Comparison of ENCODE assay signal across 13 mouse cellular contexts in the genomic region with DNA sequence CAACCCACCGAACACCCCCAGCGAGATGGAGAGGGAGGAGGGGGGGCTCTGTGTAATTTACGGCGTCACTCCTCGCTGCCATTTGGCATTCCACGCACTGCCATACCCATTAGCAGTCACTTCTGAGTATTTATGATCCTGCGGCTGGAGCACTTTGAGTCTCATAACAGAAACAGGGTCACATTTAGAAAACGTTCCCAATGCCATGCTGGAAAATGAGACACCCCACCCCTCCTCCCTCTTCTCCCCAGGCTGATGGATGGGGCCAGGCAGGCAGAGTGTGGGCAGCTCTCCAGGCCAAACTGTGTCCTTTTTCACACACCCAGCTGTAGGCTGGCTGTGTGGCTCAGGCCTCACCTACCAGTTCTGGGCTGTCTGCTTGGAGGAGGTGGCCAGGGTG. TPM values are rescaled to one million over a fixed set of nuclear protein-coding genes. Genes with fewer than 3 reads are reported as not detected.
A peak's percentile ranks its signal among the peaks of the same experiment; 100 is the strongest.
DNase-seq lines count a peak whose midpoint lies in the region; ATAC-seq lines count a peak whose summit lies in the region.
"Had no signal": no experiment of that assay in that cellular context is flagged by ENCODE, and none has a peak within 500 bp of the region (broad histone marks: within the 10 kb centered on the region; RNA-seq: fewer than 3 reads in every experiment).

No protein-coding gene starts in this region.

- WGBS in forebrain, embryonic 14.5 days = 47% methylated on average over 8 of the region's 8 CpGs
- whole genome bisulfite sequencing in forebrain, embryonic 11.5 days = 81% methylated on average over 8 of the region's 8 CpGs

- H3K4me3 ChIP-seq in forebrain, embryonic 14.5 days (ENCODE audit: low read depth, low read length) = no peak overlapping the region
- no peak overlapping the region for H3K4me3 ChIP-seq in forebrain, embryonic 11.5 days (ENCODE audit: low read depth, low read length)
- H3K4me3 ChIP-seq: left cerebral cortex, adult 2 months had no signal

- H3K9ac ChIP-seq in forebrain, embryonic 14.5 days (ENCODE audit: low read length) = no peak overlapping the region
- no peak overlapping the region for H3K9ac ChIP-seq in forebrain, embryonic 11.5 days (ENCODE audit: low read length)
- H3K9ac ChIP-seq: hindbrain, embryonic 14.5 days; liver, embryonic 14.5 days had no signal

- no peak overlapping the region for H3K27ac ChIP-seq in forebrain, embryonic 14.5 days (ENCODE audit: low read depth, low read length)
- no peak overlapping the region for H3K27ac ChIP-seq in forebrain, embryonic 11.5 days (ENCODE audit: low read depth, low read length)
- H3K27ac ChIP-seq: hindbrain, embryonic 14.5 days; left cerebral cortex, adult 2 months; liver, embryonic 14.5 days had no signal

- no peak overlapping the region for H3K4me2 ChIP-seq in forebrain, embryonic 14.5 days (ENCODE audit: low read length)
- H3K4me2 ChIP-seq in forebrain, embryonic 11.5 days (ENCODE audit: low read depth, low read length, severe bottlenecking) = no peak overlapping the region
- H3K4me2 ChIP-seq: hindbrain, embryonic 14.5 days had no signal

- H3K36me3 ChIP-seq in forebrain, embryonic 14.5 days (ENCODE audit: control insufficient read depth, insufficient read depth, low read length) = no peaks in the 10 kb centered on the region
- no peaks in the 10 kb centered on the region for H3K36me3 ChIP-seq in forebrain, embryonic 11.5 days (ENCODE audit: control insufficient read depth, insufficient read depth, low read length)

- H3K27me3 ChIP-seq in forebrain, embryonic 14.5 days (replicated peaks; ENCODE audit: control insufficient read depth, insufficient read depth, low read length) = no peaks in the 10 kb centered on the region
- H3K27me3 ChIP-seq in forebrain, embryonic 11.5 days (ENCODE audit: control insufficient read depth, insufficient read depth, low read length) = no peaks in the 10 kb centered on the region

- peaks cover 13% of the 10 kb centered on the region for H3K4me1 ChIP-seq in forebrain, embryonic 14.5 days (ENCODE audit: control insufficient read depth, insufficient read depth, low read length)
- no peaks in the 10 kb centered on the region; the same call in 1 of the 2 replicates for H3K4me1 ChIP-seq in forebrain, embryonic 11.5 days (replicated peaks; ENCODE audit: control insufficient read depth, insufficient read depth, low read length)

- DNase-seq in forebrain, embryonic 14.5 days (ENCODE audit: low spot score) = peak; percentile 34
- DNase-seq in forebrain, embryonic 11.5 days (ENCODE audit: low spot score) = no peak
- peak; percentile 72 for DNase-seq in adrenal gland, adult 2 months
- peak; percentile 80 for DNase-seq in gastrocnemius, adult 18-20 months (ENCODE audit: low spot score)
- peak; percentile 64 for DNase-seq in mesoderm, embryonic 11.5 days (ENCODE audit: low read depth, low spot score)
- no peak for DNase-seq in retina, postnatal 1 day
- DNase-seq in cerebellum, adult 11-12 months = no peak
- DNase-seq in embryo, embryonic 10 days (ENCODE audit: low spot score) = no peak
- DNase-seq: kidney, postnatal 10 days had no signal

- H3K9me3 ChIP-seq in forebrain, embryonic 14.5 days (replicated peaks; ENCODE audit: control insufficient read depth, low read length) = no peaks in the 10 kb centered on the region
- H3K9me3 ChIP-seq in forebrain, embryonic 11.5 days (ENCODE audit: control insufficient read depth, low read length) = no peaks in the 10 kb centered on the region

- ATAC-seq in forebrain, embryonic 14.5 days = no peak
- ATAC-seq in forebrain, embryonic 11.5 days (replicated peaks; ENCODE audit: low FRiP score) = no peak
- ATAC-seq: forebrain, embryonic 16.5 days had no signal

RNA-seq across cellular contexts. Expression of a gene that starts 38.7 kb away (rescaled TPM):
- polyA plus RNA-seq in forebrain, embryonic 14.5 days (2014; fragmentation: Nextera tagmentation; extraction: Ambion mirVana) = 6.1 and 7.1 TPM in 2 replicates
- polyA plus RNA-seq in forebrain, embryonic 11.5 days (2014; fragmentation: Nextera tagmentation; extraction: Ambion mirVana) = 15.1 and 18.1 TPM in 2 replicates
- total RNA-seq in adrenal gland, adult 2 months (2021) = 10 to 100 TPM; 50.2 to 54.5 TPM
- 23.7 and 33.8 TPM in 2 replicates for polyA plus RNA-seq in adrenal gland, adult 2 months (2012; rRNA removed)
- total RNA-seq in gastrocnemius, adult 18-20 months (2021) = 1 to 10 TPM; 4.0 to 4.2 TPM

Comparison
In these comparisons a context has a peak if more than half of its experiments do, and no peak if none do; other contexts are left out.
1. DNase-seq: peak in forebrain, embryonic 14.5 days (single experiment), adrenal gland, adult 2 months (single experiment), gastrocnemius, adult 18-20 months (single experiment) and mesoderm, embryonic 11.5 days (single experiment); none in forebrain, embryonic 11.5 days (single experiment), retina, postnatal 1 day (single experiment), cerebellum, adult 11-12 months (single experiment) and embryo, embryonic 10 days (single experiment).